Mouse (Mus musculus) kidney, embryonic 14.5 days (tissue): ENCODE results near the gene Alkbh2. TPM values are rescaled to one million over a fixed set of nuclear protein-coding genes. Genes with fewer than 3 reads are reported as not detected.

ENCODE experiments used
- ATAC-seq: fragments of 200-750 bp; cut with Nextera tagmentation; 2 replicates; pipeline ENCODE4 v1.8.0; 2017; ENCODE audit warnings: moderate number of reproducible peaks, mild to moderate bottlenecking, moderate TSS enrichment, moderate library complexity; ENCODE audit not compliant: low FRiP score, low TSS enrichment
- H3K27ac ChIP-seq: fragments of 300-500 bp; sonication (generic); 2 replicates; pipeline ENCODE4 v1.5.1; 2014; ENCODE audit warnings: low read depth, mild to moderate bottlenecking, low read length, moderate library complexity, mixed read lengths
- H3K27me3 ChIP-seq: fragments of 300-500 bp; sonication (generic); 2 replicates; pipeline ENCODE4 v1.6.1; 2014; ENCODE audit warnings: mild to moderate bottlenecking, low read length; ENCODE audit not compliant: control insufficient read depth, insufficient read depth
- H3K36me3 ChIP-seq: fragments of 300-500 bp; sonication (generic); 2 replicates; pipeline ENCODE4 v1.6.1; 2014; ENCODE audit warnings: low read length, mixed read lengths; ENCODE audit not compliant: control insufficient read depth, insufficient read depth
- H3K4me1 ChIP-seq: fragments of 300-500 bp; sonication (generic); 2 replicates; pipeline ENCODE4 v1.6.1; 2014; ENCODE audit warnings: low read length, mixed read lengths; ENCODE audit not compliant: control insufficient read depth, insufficient read depth
- H3K4me2 ChIP-seq: fragments of 300-500 bp; sonication (generic); replicated peaks from 2 replicates; pipeline ENCODE4 v1.6.1; 2014; ENCODE audit warnings: low read depth, mild to moderate bottlenecking, low read length
- H3K4me3 ChIP-seq: fragments of 300-500 bp; sonication (generic); 2 replicates; pipeline ENCODE4 v1.5.1; 2014; ENCODE audit warnings: mild to moderate bottlenecking, low read length
- H3K9ac ChIP-seq: fragments of 300-500 bp; sonication (generic); 2 replicates; pipeline ENCODE4 v1.6.1; 2014; ENCODE audit warnings: low read depth, mild to moderate bottlenecking, low read length, moderate library complexity
- H3K9me3 ChIP-seq: fragments of 300-500 bp; sonication (generic); 2 replicates; pipeline ENCODE4 v1.6.1; 2016; ENCODE audit warnings: low read length; ENCODE audit not compliant: control insufficient read depth
- WGBS: fragments of 180-500 bp; shearing (Covaris S2); extraction: QIAGEN DNeasy Blood & Tissue Kit; methylation state at CpG from one replicate; pipeline ENCODE4 v1.1.7; 2014; 5-methylcytosine and 5-hydroxymethylcytosine counted together
- polyA plus RNA-seq: library from polyadenylated mRNA; unstranded; fragments of >200 nt; fragmentation: Nextera tagmentation; extraction: Ambion mirVana; gene quantifications from 2 replicates; pipeline ENCODE4 v1.2.1, GENCODE M21; 2014

Alkbh2 gene
- polyA plus RNA-seq, 1 experiment from 2014 or later, result 11.6 TPM

DNA sequence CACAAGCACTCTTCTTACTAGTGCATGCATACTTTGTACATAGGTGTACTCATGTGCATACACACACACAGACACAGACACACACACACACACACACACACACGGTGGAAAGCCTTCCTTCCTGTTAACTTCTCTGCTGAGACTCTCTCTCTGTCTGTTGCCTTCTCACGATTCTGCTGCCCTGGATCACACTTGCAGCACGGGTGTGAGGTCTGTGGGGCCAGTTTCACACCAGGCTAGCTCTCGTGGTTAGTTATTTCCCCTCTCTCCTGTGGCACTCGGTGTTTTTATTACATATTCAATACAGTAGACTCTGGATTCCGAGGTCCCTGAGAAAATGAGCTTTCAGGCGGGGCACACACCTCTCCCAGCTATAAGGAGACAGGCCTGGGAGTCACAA lies 11.4 kb downstream of the Alkbh2 start:
- no peak for ATAC-seq
- WGBS, result 77% methylated on average over 7 of the region's 7 CpGs
- H3K4me3 ChIP-seq, result no peak overlapping the region
- H3K4me1 ChIP-seq, result no peaks in the 10 kb centered on the region
- peaks cover 65% of the 10 kb centered on the region for H3K36me3 ChIP-seq
- no peaks in the 10 kb centered on the region for H3K27me3 ChIP-seq
- H3K4me2 ChIP-seq, result no peak overlapping the region
- no peak overlapping the region for H3K27ac ChIP-seq
- no peaks in the 10 kb centered on the region for H3K9me3 ChIP-seq
- no peak overlapping the region for H3K9ac ChIP-seq

DNA sequence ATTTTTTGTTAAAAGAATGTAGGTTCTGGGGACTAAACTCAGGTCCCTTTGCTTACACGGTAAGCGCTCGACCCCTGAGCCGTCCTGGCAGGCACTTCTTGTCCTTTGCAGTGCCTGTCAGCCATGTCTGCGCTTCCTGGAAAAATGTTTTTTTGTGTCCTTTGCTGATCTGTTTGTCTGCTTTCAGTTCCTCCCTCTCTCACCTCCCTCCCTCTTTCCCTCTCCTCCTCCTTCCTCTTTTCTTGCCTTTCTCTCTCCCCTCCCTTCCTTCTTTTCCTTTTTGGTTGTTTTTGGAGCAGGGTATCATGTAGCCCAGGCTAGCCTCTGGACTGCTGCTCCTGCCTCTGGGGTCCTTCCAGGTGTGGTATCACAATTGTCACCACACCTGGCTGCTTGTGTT lies 13.0 kb downstream of the Alkbh2 start:
- H3K27me3 ChIP-seq, result no peaks in the 10 kb centered on the region
- no peaks in the 10 kb centered on the region for H3K9me3 ChIP-seq
- no peak for ATAC-seq
- H3K9ac ChIP-seq, result no peak overlapping the region
- H3K27ac ChIP-seq, result no peak overlapping the region
- 86% methylated on average over 5 of the region's 5 CpGs for WGBS
- peaks cover 64% of the 10 kb centered on the region for H3K36me3 ChIP-seq
- H3K4me2 ChIP-seq, result no peak overlapping the region
- no peak overlapping the region for H3K4me3 ChIP-seq
- H3K4me1 ChIP-seq, result no peaks in the 10 kb centered on the region

DNA sequence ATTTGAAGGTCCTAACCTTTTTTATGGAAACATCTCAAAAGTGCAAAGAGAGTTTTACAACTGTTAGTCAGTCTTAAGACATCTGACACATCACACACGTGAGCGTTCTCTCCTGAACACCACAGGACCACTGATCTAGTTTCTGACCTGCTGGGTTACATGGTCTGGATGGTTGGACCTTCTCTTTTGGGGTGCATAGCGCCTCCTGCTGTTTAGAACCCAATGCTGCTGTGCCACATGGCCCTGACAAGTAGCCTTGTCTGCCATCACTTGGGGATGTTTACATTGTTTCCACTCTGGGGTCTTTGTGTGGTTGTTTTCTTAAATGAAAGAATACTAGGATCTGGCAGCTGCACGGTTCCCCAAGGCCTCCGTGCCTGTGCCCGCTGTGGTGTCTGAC lies 14.7 kb downstream of the Alkbh2 start:
- no peak overlapping the region for H3K4me2 ChIP-seq
- H3K9ac ChIP-seq, result no peak overlapping the region
- H3K4me1 ChIP-seq, result no peaks in the 10 kb centered on the region
- WGBS, result 86% methylated on average over 6 of the region's 6 CpGs
- no peak for ATAC-seq
- H3K27ac ChIP-seq, result no peak overlapping the region
- peaks cover 73% of the 10 kb centered on the region for H3K36me3 ChIP-seq
- H3K27me3 ChIP-seq, result no peaks in the 10 kb centered on the region
- no peak overlapping the region for H3K4me3 ChIP-seq
- no peaks in the 10 kb centered on the region for H3K9me3 ChIP-seq

DNA sequence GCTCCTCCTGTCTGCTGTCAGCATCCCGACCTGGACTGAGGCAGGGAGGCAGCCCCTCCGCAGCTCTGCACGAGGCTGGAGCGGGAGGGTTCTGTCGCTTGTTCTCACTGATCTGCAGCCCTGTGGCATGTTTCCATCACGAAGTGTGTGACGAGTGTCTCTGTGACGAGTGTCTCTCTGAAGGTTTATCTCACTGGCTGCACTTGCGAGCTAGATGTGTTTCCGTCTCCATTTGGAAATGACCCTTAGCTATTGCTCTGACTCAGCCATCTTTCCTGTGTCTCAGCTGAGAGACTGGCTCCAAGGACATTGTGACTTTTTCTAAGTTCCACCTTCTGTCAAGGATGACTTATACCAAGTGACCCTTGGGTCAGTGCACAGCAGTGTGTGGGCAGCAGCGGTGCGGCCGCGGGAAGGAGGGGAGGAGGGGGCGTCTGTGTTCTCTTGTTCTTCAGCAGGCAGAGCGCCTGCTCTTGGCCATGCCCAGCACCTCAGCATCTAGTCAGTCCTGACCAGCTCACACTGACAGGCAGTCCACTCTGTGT lies 21.6 kb downstream of the Alkbh2 start:
- no peak for ATAC-seq
- H3K4me3 ChIP-seq, result no peak overlapping the region
- H3K9me3 ChIP-seq, result no peaks in the 10 kb centered on the region
- no peak overlapping the region for H3K4me2 ChIP-seq
- 44% methylated on average over 16 of the region's 16 CpGs for WGBS
- no peak overlapping the region for H3K27ac ChIP-seq
- H3K27me3 ChIP-seq, result no peaks in the 10 kb centered on the region
- peaks cover 3% of the 10 kb centered on the region; the same call in 1 of the 2 replicates for H3K4me1 ChIP-seq
- H3K9ac ChIP-seq, result no peak overlapping the region
- peaks cover 68% of the 10 kb centered on the region for H3K36me3 ChIP-seq

GRCm38 (mm10) chr5:114102807-114103206 lies 25.2 kb downstream of the Alkbh2 start:
- Histone ChIP-seq H3K36me3 (peaks cover 32% of the 10 kb centered on the region), H3K4me1 (peaks cover 12% of the 10 kb centered on the region), H3K9me3 (no peaks in the 10 kb centered on the region), H3K27me3 (no peaks in the 10 kb centered on the region; the same call in 1 of the 2 replicates), H3K27ac (no peak overlapping the region), H3K9ac (no peak overlapping the region), H3K4me2 (no peak overlapping the region), H3K4me3 (no peak overlapping the region)
- WGBS, result 82% methylated on average over 1 of the region's 1 CpGs
- no peak for ATAC-seq

DNA sequence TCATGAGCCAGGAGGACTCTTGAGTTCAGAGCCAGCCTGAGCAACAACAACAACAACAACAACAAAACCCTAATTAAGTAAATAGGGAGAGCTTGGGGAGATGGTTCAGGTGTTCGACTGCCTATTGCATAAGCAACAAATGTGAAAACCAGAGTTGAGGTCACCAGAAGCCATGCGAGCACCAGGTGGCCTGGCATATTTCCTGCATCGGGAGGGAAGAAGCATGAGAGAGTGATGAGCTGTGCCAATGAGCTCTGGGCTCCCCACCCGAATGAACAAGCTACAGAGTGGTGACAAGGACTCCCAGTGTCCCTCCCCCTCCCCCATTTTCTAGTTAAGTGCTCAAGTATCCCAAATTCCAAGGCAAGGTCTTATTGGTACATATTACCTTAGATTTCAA lies 26.1 kb downstream of the Alkbh2 start:
- no peak for ATAC-seq
- Histone ChIP-seq H3K4me3 (no peak overlapping the region), H3K27ac (no peak overlapping the region), H3K4me2 (no peak overlapping the region), H3K9me3 (no peaks in the 10 kb centered on the region), H3K4me1 (peaks cover 12% of the 10 kb centered on the region), H3K36me3 (peaks cover 26% of the 10 kb centered on the region), H3K9ac (no peak overlapping the region), H3K27me3 (no peaks in the 10 kb centered on the region; the same call in 1 of the 2 replicates)
- WGBS, result 89% methylated on average over 4 of the region's 4 CpGs

DNA sequence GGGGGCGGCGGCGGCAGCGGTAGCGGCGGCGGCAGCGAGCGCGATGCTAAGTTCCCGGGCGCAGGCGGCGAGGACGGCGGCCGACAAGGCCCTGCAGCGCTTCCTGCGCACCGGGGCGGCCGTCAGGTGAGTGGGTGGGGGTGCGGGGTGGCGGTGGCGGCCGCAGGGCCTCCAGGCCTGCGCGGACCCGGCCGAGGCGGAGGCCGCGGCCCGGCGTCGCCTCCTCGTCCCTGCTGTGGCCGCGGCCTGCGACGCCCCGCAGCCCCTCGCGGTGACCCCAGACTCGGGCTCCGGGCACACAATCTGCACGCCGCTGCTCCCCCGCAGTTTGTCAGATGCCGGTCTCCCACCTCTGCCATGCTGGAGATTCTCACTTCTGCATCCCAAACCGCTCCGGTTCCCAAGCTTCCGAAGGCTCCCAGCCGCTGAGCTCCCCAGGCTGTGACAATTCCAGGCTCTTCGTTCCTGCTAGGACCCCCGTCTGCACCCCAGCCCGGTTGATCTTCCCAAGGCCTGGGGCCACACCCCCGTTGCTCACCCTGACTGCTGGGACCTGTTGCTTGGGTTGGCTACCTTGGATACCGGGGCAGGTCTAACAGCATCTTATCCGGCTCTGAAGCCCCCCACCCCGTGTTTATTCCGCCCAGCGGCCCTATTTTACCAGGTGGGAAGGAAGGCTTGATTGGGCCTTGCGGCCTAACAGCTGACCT lies 27.5 kb downstream of the Alkbh2 start:
- no peaks in the 10 kb centered on the region for H3K9me3 ChIP-seq
- peak overlapping the region; percentile 73 for H3K4me3 ChIP-seq
- peaks cover 9% of the 10 kb centered on the region for H3K4me1 ChIP-seq
- peak; percentile 65 for ATAC-seq
- peak overlapping the region; percentile 75 for H3K4me2 ChIP-seq
- 2% methylated on average over 54 of the region's 64 CpGs for WGBS
- peaks cover 13% of the 10 kb centered on the region; the same call in 1 of the 2 replicates for H3K36me3 ChIP-seq
- H3K9ac ChIP-seq, result peak overlapping the region; percentile 87
- H3K27me3 ChIP-seq, result no peaks in the 10 kb centered on the region; the same call in 1 of the 2 replicates
- H3K27ac ChIP-seq, result no peak overlapping the region

GRCm38 (mm10) chr5:114099709-114100389 lies 28.2 kb downstream of the Alkbh2 start:
- Histone ChIP-seq H3K27me3 (no peaks in the 10 kb centered on the region; the same call in 1 of the 2 replicates), H3K4me3 (peak overlapping the region; percentile 73)
- whole genome bisulfite sequencing, result 9% methylated on average over 37 of the region's 37 CpGs

More at GRCm38 (mm10) chr5:114099709-114100389, 28.2 kb downstream of the Alkbh2 start:
- Histone ChIP-seq H3K4me1 (peaks cover 9% of the 10 kb centered on the region), H3K4me2 (peak overlapping the region; percentile 75), H3K9ac (peak overlapping the region; percentile 87), H3K36me3 (peaks cover 7% of the 10 kb centered on the region; the same call in 1 of the 2 replicates), H3K9me3 (no peaks in the 10 kb centered on the region), H3K27ac (no peak overlapping the region)
- peak; percentile 92 for ATAC-seq
